Mouse (Mus musculus): ENCODE measurements around the gene Slc25a21. TPM values are rescaled to one million over a fixed set of nuclear protein-coding genes. Genes with fewer than 3 reads are reported as not detected.

Gene Slc25a21
- total RNA-seq, 2 experiments from 2014 or later: 0.40 TPM; not detected in 1

- no peak for DNase-seq
- intact Hi-C loops (cut with DNase I; ENCODE audit: low total_unique reads): no loop called here
These were observed 390.2 kb downstream of the Slc25a21 start for GRCm38 (mm10) chr12:56807078-56807477.

GRCm38 (mm10) chr12:56804487-56804886, 392.8 kb downstream of the Slc25a21 start:
- intact Hi-C loops (cut with DNase I; ENCODE audit: low total_unique reads): no loop called here

GRCm38 (mm10) chr12:56798641-56799415, 398.4 kb downstream of the Slc25a21 start:
- intact Hi-C loops (cut with DNase I; ENCODE audit: low total_unique reads): no loop called here
- DNase-seq: no peak

More at GRCm38 (mm10) chr12:56804487-56804886, 392.8 kb downstream of the Slc25a21 start:
- DNase-seq: no peak

DNA sequence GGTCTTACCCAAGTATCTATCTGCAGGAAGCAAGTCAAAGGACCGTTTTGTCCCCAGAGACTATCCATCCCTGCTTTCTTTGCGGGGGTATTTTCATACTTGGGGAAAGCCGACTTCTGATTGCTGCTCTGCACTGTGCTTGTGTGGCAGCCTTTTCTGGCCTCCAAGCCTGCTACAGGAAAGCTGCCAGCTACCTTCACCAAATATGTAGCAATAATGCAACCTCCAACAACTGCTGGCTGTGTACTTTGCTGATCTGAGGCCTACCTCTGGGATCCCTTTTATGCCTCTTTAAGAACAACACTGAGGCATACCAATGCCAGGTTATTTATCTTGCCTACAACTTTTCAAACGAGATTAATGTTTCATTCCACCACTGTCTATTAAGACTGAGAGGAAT, 408.0 kb downstream of the Slc25a21 start:
- DNase-seq: no peak
- intact Hi-C loops (cut with DNase I; ENCODE audit: low total_unique reads): no loop called here

DNA sequence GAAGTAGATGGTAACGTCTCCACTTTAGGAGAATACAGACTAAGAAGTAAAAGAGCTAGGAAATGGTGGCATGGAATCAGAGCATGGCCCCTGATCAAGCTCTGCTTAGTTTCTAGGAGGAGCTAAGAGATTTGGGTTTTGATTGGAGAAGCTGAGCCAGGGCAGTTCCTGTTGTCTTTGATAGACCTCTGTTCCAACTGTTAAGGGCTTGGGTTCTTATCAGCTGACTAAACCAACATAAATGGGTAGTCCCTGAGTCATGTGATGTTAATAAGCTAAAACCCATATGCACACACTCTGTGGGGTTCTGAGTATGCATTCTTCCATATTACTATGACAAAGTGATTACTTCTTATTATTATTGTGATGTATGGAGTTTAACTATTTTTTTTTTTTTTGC, 412.0 kb downstream of the Slc25a21 start:
- no peak for DNase-seq
- intact Hi-C loops (cut with DNase I; ENCODE audit: low total_unique reads): no loop called here

DNA sequence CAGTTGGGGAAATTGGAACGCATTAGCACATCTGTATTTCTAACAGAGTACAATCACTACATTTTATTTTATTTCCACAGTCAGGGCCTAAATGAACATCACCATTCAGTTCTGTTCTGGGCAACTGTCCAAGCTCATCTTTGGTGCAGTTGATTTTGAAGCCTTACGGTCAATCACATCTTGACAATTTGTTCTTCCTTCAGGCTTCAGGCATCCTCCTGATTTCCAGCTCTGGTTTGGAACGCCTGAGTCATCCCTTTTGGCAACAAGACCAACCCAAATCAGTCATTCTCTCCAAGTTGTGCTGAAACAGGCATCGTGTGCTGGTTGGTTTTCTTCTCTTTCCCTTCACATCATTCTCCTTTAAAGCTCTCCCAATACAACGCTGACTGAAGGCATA, 416.1 kb downstream of the Slc25a21 start:
- intact Hi-C loops (cut with DNase I; ENCODE audit: low total_unique reads): no loop called here
- no peak for DNase-seq

GRCm38 (mm10) chr12:56779621-56780020, 417.7 kb downstream of the Slc25a21 start:
- no peak for DNase-seq
- intact Hi-C loops (cut with DNase I; ENCODE audit: low total_unique reads): no loop called here

DNA sequence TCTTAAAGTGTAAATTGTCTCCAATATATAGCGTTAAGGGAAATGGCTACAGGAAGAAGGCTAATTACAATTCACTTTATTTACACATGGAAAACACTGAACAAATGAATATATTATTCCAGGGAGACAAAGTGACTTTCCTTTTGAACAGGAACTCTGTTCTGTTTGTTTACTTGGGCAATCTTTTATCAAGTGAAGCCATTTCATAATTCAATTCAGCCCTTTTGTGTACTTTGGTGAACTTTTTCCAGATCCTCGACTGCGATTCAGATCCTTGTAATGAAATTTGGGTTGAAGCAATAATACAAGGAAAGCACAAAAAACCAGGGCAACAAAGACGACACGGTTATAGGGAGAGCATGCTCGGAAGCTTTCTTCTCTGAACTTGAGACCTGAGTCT, 423.3 kb downstream of the Slc25a21 start:
- no peak for DNase-seq
- intact Hi-C loops (cut with DNase I; ENCODE audit: low total_unique reads): no loop called here

DNA sequence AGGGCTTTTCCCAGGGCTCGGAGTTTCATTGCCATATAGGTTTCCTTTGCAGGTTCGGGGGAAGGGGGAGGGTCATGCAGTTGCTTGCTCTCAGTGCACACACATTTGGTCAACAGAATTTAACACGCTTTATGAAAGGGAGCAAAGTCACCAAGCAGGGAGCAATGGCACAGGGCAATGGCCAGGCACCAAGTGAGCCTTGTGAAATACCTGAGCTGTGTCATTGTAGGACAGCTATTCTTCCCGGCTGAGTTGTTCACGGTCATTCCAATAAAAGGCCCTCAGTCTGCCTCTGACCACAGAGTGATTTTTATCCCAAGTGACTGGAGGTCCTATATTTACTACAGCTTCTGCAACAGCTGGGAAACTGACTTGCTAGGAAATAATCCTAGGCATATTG, 427.9 kb downstream of the Slc25a21 start:
- intact Hi-C loops (cut with DNase I; ENCODE audit: low total_unique reads): no loop called here
- no peak for DNase-seq

- DNase-seq: no peak
- intact Hi-C loops (cut with DNase I; ENCODE audit: low total_unique reads): no loop called here
These were observed 429.8 kb downstream of the Slc25a21 start for GRCm38 (mm10) chr12:56767474-56767873.

- no peak for DNase-seq
- intact Hi-C loops (cut with DNase I; ENCODE audit: low total_unique reads): no loop called here
These were observed 460.2 kb downstream of the Slc25a21 start for GRCm38 (mm10) chr12:56737104-56737503.

DNA sequence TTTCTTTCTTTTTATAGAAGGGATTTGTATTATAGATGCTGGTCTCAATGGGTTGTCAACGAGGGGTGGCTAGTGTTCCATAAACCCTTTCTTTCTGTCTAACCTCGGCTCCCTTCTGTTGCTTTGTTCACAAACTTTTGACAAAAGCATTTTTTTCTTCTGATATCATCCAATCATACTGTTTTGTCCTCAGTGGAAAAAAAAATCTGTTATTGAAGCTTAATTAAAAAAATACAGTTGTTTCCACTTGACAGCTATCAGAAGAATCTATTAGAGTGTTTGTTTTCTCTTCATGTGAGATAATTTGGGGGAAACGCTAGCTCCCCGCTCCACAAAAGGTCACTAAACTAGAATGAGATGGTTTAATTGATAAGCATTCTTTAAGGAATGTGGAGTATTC, 469.6 kb downstream of the Slc25a21 start:
- DNase-seq: no peak
- intact Hi-C loops (cut with DNase I; ENCODE audit: low total_unique reads): no loop called here

GRCm38 (mm10) chr12:56718707-56719051, 478.6 kb downstream of the Slc25a21 start:
- no peak for DNase-seq
- intact Hi-C loops (cut with DNase I; ENCODE audit: low total_unique reads): no loop called here

- DNase-seq: no peak
- intact Hi-C loops (cut with DNase I; ENCODE audit: low total_unique reads): no loop called here
These were observed 479.1 kb downstream of the Slc25a21 start for GRCm38 (mm10) chr12:56717971-56718706.

DNA sequence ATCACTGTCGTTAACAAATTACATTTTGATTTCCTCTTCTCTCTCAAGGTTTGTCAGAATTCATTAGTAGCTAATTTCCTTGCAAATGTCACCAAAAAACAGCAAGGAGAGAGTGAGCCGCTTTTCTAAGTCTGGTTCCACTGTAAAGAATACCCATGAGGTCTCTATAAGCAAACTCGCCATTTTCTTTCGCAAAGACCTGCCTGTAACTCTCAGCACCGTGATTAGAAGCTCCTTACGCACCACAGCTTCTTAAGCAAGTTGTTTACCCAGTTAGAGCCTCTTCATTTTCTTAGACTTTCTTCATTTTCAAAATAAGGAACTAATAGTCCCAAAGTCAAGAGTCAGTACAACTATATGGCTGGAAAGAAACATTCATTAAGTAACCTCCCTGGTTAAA, 496.3 kb downstream of the Slc25a21 start:
- DNase-seq: no peak
- intact Hi-C loops (cut with DNase I; ENCODE audit: low total_unique reads): no loop called here

GRCm38 (mm10) chr12:56699915-56700900, 497.1 kb downstream of the Slc25a21 start:
- intact Hi-C loops (cut with DNase I; ENCODE audit: low total_unique reads): no loop called here

GRCm38 (mm10) chr12:56699351-56699750, 497.9 kb downstream of the Slc25a21 start:
- DNase-seq: no peak
- intact Hi-C loops (cut with DNase I; ENCODE audit: low total_unique reads): no loop called here

More at GRCm38 (mm10) chr12:56699915-56700900, 497.1 kb downstream of the Slc25a21 start:
- DNase-seq: no peak

DNA sequence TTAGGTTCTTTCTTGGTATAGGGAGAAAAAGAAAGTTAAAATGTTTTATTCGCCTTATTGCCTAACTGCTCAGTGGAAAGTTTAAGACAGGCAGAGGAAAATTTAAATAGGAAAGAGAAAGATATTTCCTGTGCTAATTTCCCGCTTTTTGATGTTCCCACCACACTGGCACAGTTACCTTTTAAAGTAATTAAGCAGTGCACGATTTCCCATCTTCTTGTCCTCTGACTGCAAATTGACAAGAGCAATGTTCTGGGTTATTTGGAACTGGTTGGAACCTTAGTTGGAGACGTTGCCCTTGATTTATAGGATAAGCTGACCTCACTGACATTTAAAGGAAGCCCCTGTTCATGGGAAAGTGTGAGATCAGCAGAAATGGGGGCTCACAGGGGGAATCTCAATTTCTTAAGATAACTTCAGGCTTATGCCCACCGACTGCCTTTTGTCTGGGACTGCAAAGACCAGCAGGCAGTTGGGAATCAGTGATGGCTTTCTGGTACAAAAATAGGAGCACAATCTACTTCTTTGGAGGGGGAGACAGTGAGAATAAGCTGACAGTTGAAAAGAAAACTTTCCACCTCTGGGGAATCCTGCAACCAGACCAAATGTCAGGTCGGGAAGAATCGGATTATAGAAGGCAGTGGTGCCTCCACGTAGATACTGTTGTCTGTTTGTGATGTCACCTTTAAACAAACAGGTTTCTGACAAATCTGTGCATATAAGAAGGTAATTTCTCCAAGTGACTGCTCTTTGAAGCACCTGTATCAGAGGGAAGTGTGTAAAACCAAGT, 498.9 kb downstream of the Slc25a21 start:
- intact Hi-C loops (cut with DNase I; ENCODE audit: low total_unique reads): no loop called here
- DNase-seq: no peak

DNA sequence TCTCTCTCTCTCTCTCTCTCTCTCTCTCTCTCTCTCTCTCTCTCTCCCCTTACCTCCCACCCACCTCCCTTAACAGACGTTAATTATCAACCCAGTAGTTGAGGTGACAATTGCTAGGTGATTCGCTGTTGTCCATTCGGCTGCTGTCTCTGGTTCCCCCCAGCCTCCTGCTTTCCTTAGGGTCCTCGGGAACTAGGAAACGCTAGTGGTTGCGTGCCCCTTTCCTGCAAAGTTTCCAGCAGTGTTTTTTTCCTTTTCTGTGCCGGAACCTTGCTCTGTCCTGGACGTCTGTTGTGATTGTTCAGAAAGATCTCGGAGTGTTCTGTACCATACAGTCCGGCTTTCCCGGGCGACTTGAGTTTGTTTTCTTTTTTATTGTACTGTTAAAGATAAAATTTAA, 499.5 kb downstream of the Slc25a21 start:
- DNase-seq: no peak
- intact Hi-C loops (cut with DNase I; ENCODE audit: low total_unique reads): no loop called here
